In genomic region chr4:54945603-54946445, GRCm38 (mm10) we compare ENCODE assay signal across 9 mouse cellular contexts. TPM values are rescaled to one million over a fixed set of nuclear protein-coding genes. Genes with fewer than 3 reads are reported as not detected.
A peak's percentile ranks its signal among the peaks of the same experiment; 100 is the strongest.
DNase-seq lines count a peak whose midpoint lies in the region; ATAC-seq lines count a peak whose summit lies in the region.
"Had no signal": no experiment of that assay in that cellular context is flagged by ENCODE, and none has a peak within 500 bp of the region (broad histone marks: within the 10 kb centered on the region; RNA-seq: fewer than 3 reads in every experiment).

No protein-coding gene starts in this region.

- WGBS in neural tube, embryonic 12.5 days, result under 1% methylated on average over 36 of the region's 36 CpGs

- H3K27ac ChIP-seq in neural tube, embryonic 12.5 days, result peak overlapping the region; percentile 96
- H3K27ac ChIP-seq: macrophage had no signal

- H3K4me2 ChIP-seq in neural tube, embryonic 12.5 days (replicated peaks), result peak overlapping the region; percentile 82

- H3K36me3 ChIP-seq in neural tube, embryonic 12.5 days, result no peaks in the 10 kb centered on the region

- H3K9ac ChIP-seq in neural tube, embryonic 12.5 days, result peak overlapping the region; percentile 95

- peaks cover 7% of the 10 kb centered on the region; the same call in 1 of the 2 replicates for H3K4me1 ChIP-seq in neural tube, embryonic 12.5 days

- ATAC-seq in neural tube, embryonic 12.5 days (ENCODE audit: low FRiP score, low read depth), result peak; percentile 73
- ATAC-seq in cerebellum, adult (ENCODE audit: insufficient number of reproducible peaks, low FRiP score, low TSS enrichment), result no peak
- ATAC-seq in frontal cortex, adult (ENCODE audit: low TSS enrichment), result no peak

- DNase-seq in kidney, adult 18-20 months, result peak; percentile 43
- DNase-seq in kidney, adult 11 months, result no peak
- DNase-seq in adrenal gland, postnatal 10 days, result peak; percentile 54
- peak; percentile 67 for DNase-seq in forelimb bud, embryonic 11.5 days (ENCODE audit: low read depth, low spot score)
- peak; percentile 44 for DNase-seq in kidney, postnatal 14 days

- no peaks in the 10 kb centered on the region for H3K27me3 ChIP-seq in neural tube, embryonic 12.5 days (replicated peaks)

- peak overlapping the region; percentile 81 for H3K4me3 ChIP-seq in neural tube, embryonic 12.5 days

- no peaks in the 10 kb centered on the region for H3K9me3 ChIP-seq in neural tube, embryonic 12.5 days

RNA-seq across cellular contexts. Expression of gene Zfp462, which starts 1.0 kb away (rescaled TPM):
- total RNA-seq in adrenal gland, postnatal 10 days (2021), result 10 to 100 TPM; 36.5 to 49.0 TPM
- polyA plus RNA-seq in neural tube, embryonic 12.5 days (2016; fragmentation: Nextera tagmentation; extraction: Ambion mirVana), result 14.9 and 18.5 TPM in 2 replicates
